Mouse (Mus musculus) cerebellum, postnatal 25 days (tissue): Measurements from ENCODE around the gene Il5.
"Not testable (repeated sequence)": the region's sequence is repeated elsewhere in the genome, so short reads cannot be mapped to it uniquely, and the experiment has no call there.

ENCODE experiments used
- DNase-seq, 2 experiments: peaks; one replicate each; pipeline ENCODE4 v3.0.0; 2021; ENCODE audit warnings: mixed read lengths in 2 of 2

Gene Il5

GRCm38 (mm10) chr11:53745260-53745659 lies 24.7 kb downstream of the Il5 start:
- no peak for DNase-seq

GRCm38 (mm10) chr11:53747985-53748384 lies 27.4 kb downstream of the Il5 start:
- no peak for DNase-seq

- no peak for DNase-seq
These were observed 28.0 kb downstream of the Il5 start for GRCm38 (mm10) chr11:53748614-53749013.

- DNase-seq: no peak
These were observed 28.7 kb downstream of the Il5 start for GRCm38 (mm10) chr11:53749306-53749705.

- no peak for DNase-seq
These were observed 29.2 kb downstream of the Il5 start for GRCm38 (mm10) chr11:53749716-53750352.

- no peak for DNase-seq
These were observed 34.5 kb downstream of the Il5 start for GRCm38 (mm10) chr11:53755011-53755595.

- DNase-seq: no peak
These were observed 37.0 kb downstream of the Il5 start for GRCm38 (mm10) chr11:53757612-53758011.

GRCm38 (mm10) chr11:53758033-53758432 lies 37.4 kb downstream of the Il5 start:
- not testable (repeated sequence) for DNase-seq

- DNase-seq: peak in 1 of 2 experiments; percentile 23
These were observed 38.3 kb downstream of the Il5 start for GRCm38 (mm10) chr11:53758791-53759351.

GRCm38 (mm10) chr11:53759545-53760406 lies 39.2 kb downstream of the Il5 start:
- peak in 1 of 2 experiments; percentile 24 for DNase-seq

- DNase-seq: no peak
These were observed 40.7 kb downstream of the Il5 start for GRCm38 (mm10) chr11:53761284-53761683.

- peak; percentile 50 to 69 for DNase-seq
These were observed 41.2 kb downstream of the Il5 start for GRCm38 (mm10) chr11:53761822-53762221.

GRCm38 (mm10) chr11:53762426-53762825 lies 41.8 kb downstream of the Il5 start:
- no peak for DNase-seq

GRCm38 (mm10) chr11:53762827-53763495 lies 42.4 kb downstream of the Il5 start:
- DNase-seq: peak; percentile 49 to 69

GRCm38 (mm10) chr11:53763496-53764140 lies 43.0 kb downstream of the Il5 start:
- peak; percentile 70 to 82 for DNase-seq

- no peak for DNase-seq
These were observed 44.0 kb downstream of the Il5 start for GRCm38 (mm10) chr11:53764581-53764980.

- DNase-seq: no peak
These were observed 48.0 kb downstream of the Il5 start for GRCm38 (mm10) chr11:53768422-53769184.

GRCm38 (mm10) chr11:53769185-53769576 lies 48.6 kb downstream of the Il5 start:
- no peak for DNase-seq

GRCm38 (mm10) chr11:53769760-53770124 lies 49.1 kb downstream of the Il5 start, which contains the start of gene Irf1:
Gene Irf1 (plus strand): TSS chr11:53770014.
- peak; percentile 71 to 80 for DNase-seq

- peak; percentile 52 to 61 for DNase-seq
These were observed 49.7 kb downstream of the Il5 start for GRCm38 (mm10) chr11:53770125-53770791.
